Mouse (Mus musculus): ENCODE data around the gene Macrod1.

GRCm38 (mm10) chr19:7222196-7222595, 165.6 kb downstream of the Macrod1 start:
- TF ChIP-seq CTCF (IDR thresholded peaks at IDR 0.05; ENCODE audit: control insufficient read depth, insufficient read depth, low read length), result no peak
- TF ChIP-seq POLR2A (IDR thresholded peaks at IDR 0.05; ENCODE audit: borderline replicate concordance, control insufficient read depth, low read depth, low read length), result no peak
